Mouse (Mus musculus): Measurements from ENCODE around the gene Lfng. TPM values are rescaled to one million over a fixed set of nuclear protein-coding genes. Genes with fewer than 3 reads are reported as not detected.

Lfng gene
- polyA plus RNA-seq, 1 experiment: 37.0 TPM

DNA sequence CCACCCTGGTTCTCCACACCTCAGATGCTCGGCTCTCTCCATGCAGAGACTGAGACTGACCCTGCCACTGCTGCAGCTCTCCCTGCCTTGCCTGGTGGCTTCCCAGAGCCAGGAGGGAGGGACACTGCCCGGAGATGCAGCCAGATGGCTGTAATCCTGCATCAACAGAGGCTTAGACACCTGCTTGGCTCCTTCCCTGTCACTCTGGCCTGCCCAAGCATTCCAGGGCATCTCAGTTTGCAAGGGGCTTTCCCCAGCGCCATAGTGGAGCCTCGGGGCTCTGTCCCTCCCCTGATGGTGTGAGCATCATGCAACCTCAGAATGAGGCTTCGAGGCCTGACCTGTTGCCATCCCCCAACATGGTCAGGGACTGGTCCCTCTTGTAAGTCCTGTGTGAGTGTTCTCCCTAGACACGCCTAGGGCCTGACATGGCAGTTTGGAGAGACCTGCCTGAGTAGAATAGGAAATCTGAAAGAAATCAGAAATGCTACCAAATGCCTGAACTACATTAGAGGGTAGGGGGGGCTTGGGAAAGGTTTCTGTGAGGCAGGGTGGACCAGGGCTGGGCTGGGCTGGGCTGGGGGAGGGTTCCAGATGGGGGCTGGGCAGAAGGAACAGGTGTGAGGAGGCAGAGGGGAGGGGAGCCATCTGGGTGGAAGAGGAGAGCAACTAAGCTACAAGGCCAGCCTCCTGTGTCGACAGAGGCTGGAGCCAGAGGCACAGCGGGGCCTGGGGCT lies 24.0 kb upstream of the Lfng start:
- H3K4me3 ChIP-seq (ENCODE audit: insufficient read depth, low read length): no peak overlapping the region
- no peaks in the 10 kb centered on the region for H3K4me1 ChIP-seq (ENCODE audit: control insufficient read depth, insufficient read depth, low read length)
- TF ChIP-seq POLR2A (IDR thresholded peaks at IDR 0.05; ENCODE audit: extremely low read depth, insufficient read depth, low read length) (no peak), CTCF (IDR thresholded peaks at IDR 0.05; ENCODE audit: extremely low read depth, insufficient read depth, low read length) (no peak)
- no peak overlapping the region for H3K27ac ChIP-seq (ENCODE audit: insufficient read depth, low read length)

DNA sequence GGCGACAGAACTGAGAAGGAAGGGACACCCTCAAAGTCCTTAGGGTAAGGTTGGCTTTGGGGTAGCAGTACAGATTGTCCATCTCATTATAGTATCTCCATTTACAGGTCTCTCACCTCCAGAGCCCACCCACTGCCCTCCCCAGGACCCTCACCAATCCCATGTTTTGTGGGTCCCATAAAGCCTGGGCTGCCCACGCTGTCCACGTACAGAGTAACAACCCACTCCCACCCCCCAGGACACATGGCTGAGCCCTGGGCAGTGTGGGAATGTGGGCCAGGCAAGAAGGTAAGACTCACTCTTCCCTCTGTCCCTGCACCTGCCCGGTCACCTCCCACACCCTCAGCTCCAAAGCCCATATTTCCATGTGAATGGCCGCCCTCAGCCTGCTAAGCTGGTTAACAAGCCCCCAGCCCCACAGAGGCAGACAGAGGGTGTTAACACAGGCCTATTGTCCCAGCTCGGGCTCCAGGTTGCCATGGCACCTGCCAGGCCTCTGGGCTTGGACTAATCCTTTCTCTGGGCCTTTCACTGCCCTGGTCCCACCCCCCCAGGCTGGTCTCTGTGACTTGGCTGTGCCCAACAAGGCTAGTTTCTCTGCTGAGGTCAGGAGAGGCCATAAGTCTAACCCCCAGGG lies 23.3 kb upstream of the Lfng start:
- Histone ChIP-seq H3K4me1 (ENCODE audit: control insufficient read depth, insufficient read depth, low read length) (no peaks in the 10 kb centered on the region), H3K27ac (ENCODE audit: insufficient read depth, low read length) (no peak overlapping the region), H3K4me3 (ENCODE audit: insufficient read depth, low read length) (no peak overlapping the region)
- TF ChIP-seq POLR2A (IDR thresholded peaks at IDR 0.05; ENCODE audit: extremely low read depth, insufficient read depth, low read length): no peak
- no peak for TF ChIP-seq CTCF (IDR thresholded peaks at IDR 0.05; ENCODE audit: extremely low read depth, insufficient read depth, low read length)

DNA sequence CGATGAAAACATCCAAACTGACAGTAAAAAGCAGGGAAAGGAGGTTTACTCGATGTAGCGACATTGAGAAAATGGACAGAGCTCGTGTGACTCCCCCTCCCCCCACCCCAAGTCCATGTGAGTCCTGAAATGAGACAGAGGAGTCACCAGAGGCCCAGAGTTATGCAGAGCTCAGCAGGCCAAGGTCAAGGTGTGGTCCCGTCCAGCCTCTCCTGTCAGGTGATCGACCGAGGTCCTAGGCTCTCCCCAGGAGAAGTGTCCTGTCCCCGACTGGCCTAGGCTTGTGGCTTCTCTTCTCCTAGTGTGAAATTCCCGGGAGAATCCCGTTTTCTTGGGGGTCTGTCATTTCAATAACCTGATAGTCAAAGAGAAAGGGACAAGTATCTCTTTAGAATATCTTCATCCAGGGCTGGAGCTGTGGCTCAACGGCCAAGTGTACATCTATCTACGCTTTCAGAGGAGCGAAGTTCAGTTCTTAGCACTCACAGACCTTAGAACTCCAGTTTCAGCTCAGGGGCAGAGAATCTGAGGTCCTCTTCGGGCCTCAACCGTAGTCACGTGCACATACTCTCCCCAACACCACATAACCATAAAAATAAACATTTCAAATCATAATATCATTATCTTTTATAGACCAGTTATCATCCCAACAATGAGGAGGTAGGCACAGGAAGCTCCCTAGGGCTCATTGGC lies 17.9 kb upstream of the Lfng start:
- Histone ChIP-seq H3K27ac (ENCODE audit: insufficient read depth, low read length) (no peak overlapping the region), H3K4me3 (ENCODE audit: insufficient read depth, low read length) (no peak overlapping the region), H3K4me1 (ENCODE audit: control insufficient read depth, insufficient read depth, low read length) (no peaks in the 10 kb centered on the region)
- TF ChIP-seq POLR2A (IDR thresholded peaks at IDR 0.05; ENCODE audit: extremely low read depth, insufficient read depth, low read length): no peak
- TF ChIP-seq CTCF (IDR thresholded peaks at IDR 0.05; ENCODE audit: extremely low read depth, insufficient read depth, low read length): no peak

DNA sequence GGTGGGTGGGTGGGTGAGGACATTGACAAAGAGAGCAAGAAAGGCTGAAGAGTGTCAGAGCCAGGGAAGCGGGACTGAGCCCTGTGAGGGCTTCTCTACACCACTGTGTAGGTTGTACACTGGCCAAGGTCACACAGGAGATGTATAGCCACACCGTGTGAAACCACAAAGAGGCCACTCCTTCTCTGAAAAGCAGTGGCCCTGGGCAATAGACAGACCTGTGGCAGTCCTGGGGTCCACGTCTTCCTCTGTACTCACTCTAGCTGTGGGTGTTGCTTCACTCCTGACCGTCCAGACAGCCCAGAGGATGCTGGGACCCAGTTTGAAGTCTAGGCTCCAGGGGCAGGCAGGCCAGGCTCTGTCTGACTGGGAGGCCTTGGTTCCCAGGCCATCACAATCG lies 12.3 kb upstream of the Lfng start:
- Histone ChIP-seq H3K4me1 (ENCODE audit: control insufficient read depth, insufficient read depth, low read length) (no peaks in the 10 kb centered on the region), H3K4me3 (ENCODE audit: insufficient read depth, low read length) (no peak overlapping the region), H3K27ac (ENCODE audit: insufficient read depth, low read length) (no peak overlapping the region)
- TF ChIP-seq POLR2A (IDR thresholded peaks at IDR 0.05; ENCODE audit: extremely low read depth, insufficient read depth, low read length) (no peak), CTCF (IDR thresholded peaks at IDR 0.05; ENCODE audit: extremely low read depth, insufficient read depth, low read length) (no peak)

DNA sequence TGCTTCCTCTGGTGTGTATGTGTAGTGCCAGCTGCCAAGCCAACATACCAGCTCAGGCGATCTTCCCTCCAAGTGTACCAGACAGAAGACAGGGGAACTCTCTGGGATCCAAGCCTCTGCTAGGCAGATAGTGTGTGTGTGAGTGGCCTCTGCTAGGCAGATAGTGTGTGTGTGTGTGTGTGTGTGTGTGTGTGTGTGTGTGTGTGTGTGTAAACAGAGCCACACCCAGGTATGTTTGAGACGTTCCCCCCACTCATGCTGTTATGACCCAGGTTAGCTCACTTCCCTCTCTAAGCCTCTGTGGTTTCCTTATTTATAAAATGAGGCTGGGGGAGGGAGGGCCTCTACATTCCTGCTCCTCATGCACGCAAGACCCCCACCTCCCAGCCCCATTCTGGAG lies 10.7 kb upstream of the Lfng start:
- TF ChIP-seq CTCF (IDR thresholded peaks at IDR 0.05; ENCODE audit: extremely low read depth, insufficient read depth, low read length) (no peak), POLR2A (IDR thresholded peaks at IDR 0.05; ENCODE audit: extremely low read depth, insufficient read depth, low read length) (no peak)
- no peak overlapping the region for H3K4me3 ChIP-seq (ENCODE audit: insufficient read depth, low read length)
- H3K4me1 ChIP-seq (ENCODE audit: control insufficient read depth, insufficient read depth, low read length): no peaks in the 10 kb centered on the region
- H3K27ac ChIP-seq (ENCODE audit: insufficient read depth, low read length): no peak overlapping the region

DNA sequence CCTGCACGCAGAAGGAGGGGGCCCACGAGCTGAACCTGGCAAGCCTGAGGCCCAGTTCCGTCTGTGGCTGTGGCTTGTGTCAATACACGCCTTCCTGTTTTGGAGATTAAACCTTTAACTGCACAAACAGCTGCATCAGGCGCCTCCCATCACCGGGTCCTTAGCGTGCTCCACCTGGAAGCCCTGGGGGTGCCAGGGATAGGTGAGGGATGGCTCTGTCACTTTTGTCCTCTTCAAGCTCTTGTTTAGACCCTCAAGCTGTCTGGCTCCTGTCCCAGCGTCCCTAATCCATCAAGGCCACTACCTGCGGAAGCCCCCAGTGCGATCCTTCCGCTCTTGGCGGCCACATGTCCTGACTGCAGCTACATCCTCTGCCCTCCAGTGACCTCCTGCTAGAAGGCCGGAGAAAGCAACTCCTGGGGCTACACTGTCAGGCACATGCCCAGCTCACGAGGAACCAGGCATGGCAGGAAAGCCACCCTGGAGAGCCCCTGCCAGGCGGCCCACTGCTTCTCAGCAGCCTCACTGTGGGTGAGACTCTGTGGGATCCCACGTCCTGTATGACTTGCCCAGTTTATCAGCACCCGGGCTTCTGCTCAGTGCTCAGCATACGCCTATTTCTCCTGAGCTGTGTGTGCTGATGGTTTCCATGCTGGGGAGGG lies 10.1 kb upstream of the Lfng start:
- Histone ChIP-seq H3K27ac (ENCODE audit: insufficient read depth, low read length) (no peak overlapping the region), H3K4me1 (ENCODE audit: control insufficient read depth, insufficient read depth, low read length) (no peaks in the 10 kb centered on the region), H3K4me3 (ENCODE audit: insufficient read depth, low read length) (no peak overlapping the region)
- TF ChIP-seq POLR2A (IDR thresholded peaks at IDR 0.05; ENCODE audit: extremely low read depth, insufficient read depth, low read length) (no peak), CTCF (IDR thresholded peaks at IDR 0.05; ENCODE audit: extremely low read depth, insufficient read depth, low read length) (no peak)

DNA sequence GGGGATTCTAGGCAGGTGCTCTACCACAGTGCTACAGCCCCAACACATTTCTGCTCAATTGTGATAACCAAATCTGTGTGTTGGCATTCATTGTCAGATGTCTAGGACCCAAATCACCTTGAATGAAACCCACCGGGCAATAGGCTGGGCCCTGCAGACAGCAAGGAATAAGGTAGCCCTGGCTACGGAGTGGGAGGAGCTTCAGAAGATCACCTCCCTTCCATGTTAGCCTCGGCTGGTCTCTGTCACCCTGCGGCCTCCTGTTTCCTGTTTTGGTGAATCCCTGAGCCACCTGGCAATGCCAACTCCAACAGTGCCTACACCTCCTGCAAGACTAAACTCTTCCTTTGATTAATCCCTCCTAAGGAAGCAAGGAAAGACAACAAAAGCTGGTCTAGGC lies 9.3 kb upstream of the Lfng start:
- Histone ChIP-seq H3K4me3 (ENCODE audit: insufficient read depth, low read length) (no peak overlapping the region), H3K4me1 (ENCODE audit: control insufficient read depth, insufficient read depth, low read length) (no peaks in the 10 kb centered on the region), H3K27ac (ENCODE audit: insufficient read depth, low read length) (no peak overlapping the region)
- TF ChIP-seq POLR2A (IDR thresholded peaks at IDR 0.05; ENCODE audit: extremely low read depth, insufficient read depth, low read length): no peak
- no peak for TF ChIP-seq CTCF (IDR thresholded peaks at IDR 0.05; ENCODE audit: extremely low read depth, insufficient read depth, low read length)

DNA sequence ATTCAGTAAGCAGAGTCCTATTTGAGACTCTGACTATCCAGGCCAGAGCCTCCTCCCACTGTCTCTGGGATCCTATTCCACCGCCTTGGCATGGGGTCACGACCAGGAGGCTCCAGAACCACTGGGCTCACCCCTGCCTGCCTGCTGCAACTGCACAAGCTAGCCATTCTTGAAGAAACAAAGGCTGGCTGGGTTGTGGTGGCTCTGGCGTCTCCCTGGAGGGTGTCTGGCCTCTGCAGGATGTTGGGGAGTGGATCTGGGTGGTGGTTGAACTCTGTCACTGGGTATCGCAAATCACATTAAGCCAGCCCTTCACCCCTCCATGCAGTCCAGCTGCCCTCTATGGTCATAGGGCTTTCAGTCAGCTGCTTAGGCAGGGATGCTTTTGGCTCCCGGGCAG lies 7.2 kb upstream of the Lfng start:
- H3K4me3 ChIP-seq (ENCODE audit: insufficient read depth, low read length): no peak overlapping the region
- TF ChIP-seq POLR2A (IDR thresholded peaks at IDR 0.05; ENCODE audit: extremely low read depth, insufficient read depth, low read length): no peak
- H3K27ac ChIP-seq (ENCODE audit: insufficient read depth, low read length): no peak overlapping the region
- H3K4me1 ChIP-seq (ENCODE audit: control insufficient read depth, insufficient read depth, low read length): no peaks in the 10 kb centered on the region

DNA sequence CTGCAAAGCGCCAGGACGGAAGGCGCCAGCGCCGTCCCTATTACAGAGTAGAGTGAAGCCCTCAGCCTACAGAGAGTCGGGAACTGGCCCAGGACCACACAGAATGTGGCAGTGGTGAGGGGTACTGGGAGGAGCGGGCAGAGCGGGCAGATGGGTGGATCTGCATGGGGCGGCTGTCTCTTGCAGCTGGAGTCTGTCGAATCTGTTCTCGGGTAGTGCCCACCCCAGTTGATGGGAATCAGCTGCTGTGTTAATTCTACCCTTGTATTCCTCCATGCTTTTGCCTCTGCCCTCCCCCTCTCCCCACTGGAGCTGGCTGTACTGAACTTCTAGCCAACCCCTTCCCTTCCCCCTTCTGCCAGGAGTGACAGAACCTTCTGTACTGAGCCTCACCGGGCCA lies 5.4 kb upstream of the Lfng start:
- Histone ChIP-seq H3K4me1 (ENCODE audit: control insufficient read depth, insufficient read depth, low read length) (no peaks in the 10 kb centered on the region), H3K27ac (ENCODE audit: insufficient read depth, low read length) (no peak overlapping the region), H3K4me3 (ENCODE audit: insufficient read depth, low read length) (no peak overlapping the region)
- TF ChIP-seq POLR2A (IDR thresholded peaks at IDR 0.05; ENCODE audit: extremely low read depth, insufficient read depth, low read length) (no peak), CTCF (IDR thresholded peaks at IDR 0.05; ENCODE audit: extremely low read depth, insufficient read depth, low read length) (no peak)

Data from cortical plate, adult 2 months (tissue).